Mouse (Mus musculus): ENCODE results near the gene Pptc7.

- no peak for TF ChIP-seq POU5F1 (IDR thresholded peaks at IDR 0.05; ENCODE audit: borderline replicate concordance, low read length)
- no peak for TF ChIP-seq CTCF (conservative IDR thresholded peaks at IDR 0.05; ENCODE audit: low read length)
- no peak for TF ChIP-seq NANOG (IDR thresholded peaks at IDR 0.05; ENCODE audit: borderline replicate concordance, low read length)
Observed at GRCm38 (mm10) chr5:122336554-122337294, 52.6 kb downstream of the Pptc7 start.
